Mouse (Mus musculus) megakaryocyte, embryonic 14.5 days (primary cell): Measurements from ENCODE around the gene Abhd12b.

Source experiments
- FLI1 ChIP-seq: IDR thresholded peaks from 2 replicates; pipeline ENCODE4 v1.6.1; 2012; ENCODE audit warnings: low read length, inconsistent platforms, mixed read lengths
- GATA1 ChIP-seq: IDR thresholded peaks from 3 replicates; pipeline ENCODE4 v1.6.1; 2012; ENCODE audit warnings: mixed read lengths, low read length, inconsistent platforms, borderline replicate concordance

DNA sequence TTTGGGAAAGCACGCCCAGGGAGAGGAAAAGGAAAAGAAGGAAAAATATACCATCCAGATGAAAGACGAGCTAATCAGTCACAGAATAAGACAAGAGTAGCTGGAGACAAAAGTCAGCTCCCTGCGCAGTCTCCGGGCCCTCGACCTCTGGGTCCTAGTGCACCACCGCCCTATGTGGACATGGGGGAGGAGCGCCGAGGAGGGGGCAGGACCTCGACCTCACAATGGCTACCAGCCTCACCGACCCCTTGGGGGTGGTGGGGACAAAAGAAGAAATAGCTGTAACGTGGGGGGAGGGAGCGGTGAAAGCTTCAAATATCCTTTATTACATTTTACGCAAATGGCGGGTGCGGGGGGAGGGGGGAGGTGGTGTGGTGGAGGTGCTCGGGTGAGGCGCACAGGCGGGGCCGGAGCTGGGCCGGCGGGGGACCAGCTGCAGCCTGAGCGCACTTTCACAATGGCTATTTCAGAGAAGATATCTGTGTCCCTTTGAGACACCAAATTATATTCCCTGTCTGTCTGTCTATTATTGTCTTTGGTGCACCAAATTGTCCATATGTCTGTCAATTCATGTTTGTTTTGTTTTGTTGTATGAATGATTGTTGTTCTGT, 30.3 kb downstream of the Abhd12b start:
- TF ChIP-seq GATA1: no peak
- TF ChIP-seq FLI1: no peak
